Mouse (Mus musculus): Measurements from ENCODE around the gene Gm16430. TPM values are rescaled to one million over a fixed set of nuclear protein-coding genes. Genes with fewer than 3 reads are reported as not detected.
"Not testable (repeated sequence)": the region's sequence is repeated elsewhere in the genome, so short reads cannot be mapped to it uniquely, and the experiment has no call there.

The Gm16430 gene
- not detected for total RNA-seq (2022)

DNA sequence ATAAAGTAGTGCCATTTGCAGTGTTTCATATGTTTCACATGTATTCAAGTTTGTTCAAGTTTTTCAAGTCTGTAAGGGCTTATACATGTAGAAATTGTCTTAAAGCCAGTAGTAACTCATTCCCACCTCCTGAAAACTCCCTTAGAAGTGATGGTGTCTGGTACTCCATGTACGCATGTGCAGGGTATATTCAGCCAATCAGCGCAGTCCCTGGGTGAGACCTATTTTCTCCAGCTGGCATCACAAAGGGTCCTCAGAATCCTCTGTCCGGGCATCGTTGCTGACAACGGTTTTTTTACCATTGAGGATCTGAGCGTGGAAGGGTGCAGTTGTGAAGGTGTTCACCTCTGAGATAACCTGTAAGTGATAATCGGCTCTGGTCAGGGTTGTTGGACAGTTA lies at the start of gene Gm16430:
TSS of gene Gm16430 (plus strand) at position 301 of the 400 bp plus-strand sequence.
- DNase-seq, result not testable (repeated sequence)

Other genes with a start within 250 kb of the Gm16430 start
- not detected for gene Gm16405, start 91.0 kb upstream of the Gm16430 start, total RNA-seq (2022)